Mouse (Mus musculus) thymus, postnatal 0 days (tissue): ENCODE measurements at regions not wholly inside any gene's neighbourhood (a gene's known extent, or its start where the extent isn't known, plus 50 kb on each side); places are given as distances from the start of the nearest gene placed in this dataset.
"Not testable (repeated sequence)": the region's sequence is repeated elsewhere in the genome, so short reads cannot be mapped to it uniquely, and the experiment has no call there.

Source experiments
- DNase-seq: peaks from one replicate; pipeline ENCODE4 v3.0.0-alpha.2; 2015; ENCODE audit warnings: low spot score

- DNase-seq: not testable (repeated sequence)
Measured at GRCm38 (mm10) chr12:119102106-119102505, 135.9 kb upstream of the Abcb5 start.

GRCm38 (mm10) chr12:119099736-119100135 is 133.5 kb upstream of the Abcb5 start:
- no peak for DNase-seq

- DNase-seq: no peak
Measured at GRCm38 (mm10) chr12:119097814-119098213, 131.6 kb upstream of the Abcb5 start.

- no peak for DNase-seq
Measured at GRCm38 (mm10) chr12:119094314-119094713, 128.1 kb upstream of the Abcb5 start.

DNA sequence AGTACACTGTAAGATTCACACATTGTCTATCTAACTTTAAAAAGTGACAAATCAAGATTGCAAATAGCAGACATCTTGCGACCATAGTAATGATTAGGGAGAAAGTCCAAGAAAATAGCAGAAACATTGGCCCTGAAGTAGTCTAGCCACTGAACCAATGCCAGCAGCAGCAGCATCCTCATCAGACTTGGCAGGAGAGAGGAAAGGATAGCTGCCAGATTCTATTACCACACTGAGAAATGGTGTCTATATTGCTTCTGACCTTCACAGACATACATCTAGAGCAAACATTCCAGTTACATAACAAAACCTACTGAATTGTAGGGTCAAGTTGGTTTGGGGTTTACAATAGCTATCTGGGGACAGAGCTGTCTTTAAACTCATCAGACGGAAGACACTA is 127.2 kb upstream of the Abcb5 start:
- DNase-seq: no peak

DNA sequence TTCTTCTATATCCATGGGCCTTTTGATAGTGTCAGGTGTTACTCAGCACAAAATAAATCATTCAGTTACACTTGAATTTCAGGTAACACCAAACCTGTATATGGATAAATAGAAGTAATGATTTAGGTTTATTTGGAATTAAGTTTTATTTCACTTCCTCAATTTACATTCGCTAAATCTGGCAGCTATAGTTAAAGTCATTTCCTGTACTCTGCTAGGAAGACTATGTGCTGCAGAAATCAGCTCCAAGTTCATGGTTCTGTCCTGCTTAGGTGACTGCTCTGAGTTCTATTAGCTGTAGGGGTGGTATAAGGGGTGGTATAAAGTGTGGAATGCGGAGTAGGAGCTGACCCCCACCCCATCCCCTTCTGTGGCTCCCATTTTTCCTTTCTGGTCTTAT is 123.1 kb upstream of the Abcb5 start:
- DNase-seq: no peak

GRCm38 (mm10) chr12:119088666-119089065 is 122.4 kb upstream of the Abcb5 start:
- DNase-seq: no peak

DNA sequence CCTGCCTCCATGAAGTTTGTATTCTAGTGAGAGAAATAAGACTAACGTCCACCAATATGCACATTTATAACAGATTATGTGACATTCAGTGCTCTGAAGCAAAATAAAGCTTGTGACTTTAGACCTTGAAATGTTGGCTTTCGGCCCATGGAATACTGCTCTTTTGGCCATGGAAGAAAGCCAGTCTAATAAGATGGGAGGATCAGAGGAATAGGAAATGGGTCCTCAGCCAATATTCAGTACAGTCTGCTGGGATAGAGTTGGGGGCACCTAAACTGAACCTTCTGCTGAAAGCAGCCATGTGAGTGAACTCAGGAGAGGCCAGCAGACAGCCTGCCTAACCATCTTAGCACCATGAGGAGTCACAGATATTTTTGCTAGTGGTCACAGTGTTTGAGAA is 118.6 kb upstream of the Abcb5 start:
- DNase-seq: no peak

DNA sequence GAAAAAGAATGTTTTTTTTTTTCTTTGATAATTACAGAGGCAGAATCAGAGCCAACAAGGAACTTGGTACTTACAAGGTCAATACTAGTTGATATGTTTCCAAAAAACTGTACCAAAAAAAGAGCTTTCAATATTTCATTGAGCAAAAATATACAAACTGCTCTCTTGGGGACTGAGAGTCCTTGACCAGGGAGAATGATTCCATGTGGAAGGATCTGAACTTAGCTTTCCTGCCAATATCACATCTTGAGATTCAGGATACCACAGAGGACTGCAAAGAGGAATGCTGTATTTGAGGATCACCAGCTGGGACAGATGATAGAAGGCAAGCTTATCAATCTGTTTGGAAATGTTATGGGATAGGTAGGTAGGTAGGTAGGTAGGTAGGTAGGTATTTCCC is 116.6 kb upstream of the Abcb5 start:
- DNase-seq: no peak

- no peak for DNase-seq
Measured at GRCm38 (mm10) chr12:119075825-119076224, 109.6 kb upstream of the Abcb5 start.

DNA sequence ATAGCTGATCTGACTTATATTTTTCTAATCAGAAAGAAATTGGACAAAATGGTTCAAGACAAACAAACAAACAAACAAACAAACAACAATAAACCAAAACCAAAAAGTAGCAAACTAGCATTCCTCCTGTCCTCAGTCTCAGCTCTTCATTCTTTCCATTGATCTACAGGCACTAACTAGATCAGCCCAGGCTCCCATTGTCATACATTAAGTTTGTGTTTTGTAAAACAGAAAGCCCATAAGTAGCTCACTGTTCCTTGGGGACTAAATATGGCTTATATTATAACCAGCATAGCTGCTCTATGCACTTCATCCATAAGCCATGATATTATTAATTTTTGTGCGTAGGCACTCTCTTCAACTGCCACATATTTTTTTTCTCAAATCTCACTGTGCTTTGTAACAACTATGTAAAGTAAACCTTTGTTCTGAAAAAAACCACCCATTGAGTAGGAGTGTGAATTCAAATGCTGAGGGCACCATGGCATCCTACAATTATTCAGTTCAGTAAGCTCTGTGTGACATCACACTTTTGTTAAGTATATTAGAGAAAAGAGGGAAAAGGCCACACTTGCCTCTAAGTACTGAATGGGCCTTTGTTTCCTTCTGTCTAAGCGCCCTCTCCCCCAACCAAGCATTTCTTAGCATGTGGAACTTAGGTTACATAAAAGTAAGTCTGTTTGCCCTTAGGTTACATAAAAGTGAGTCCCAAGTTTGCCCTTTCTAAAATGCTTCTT is 108.7 kb upstream of the Abcb5 start:
- no peak for DNase-seq

GRCm38 (mm10) chr12:119074147-119074546 is 107.9 kb upstream of the Abcb5 start:
- DNase-seq: no peak

- DNase-seq: no peak
Measured at GRCm38 (mm10) chr12:119070963-119071362, 104.7 kb upstream of the Abcb5 start.

GRCm38 (mm10) chr12:119070446-119070845 is 104.2 kb upstream of the Abcb5 start:
- DNase-seq: no peak

DNA sequence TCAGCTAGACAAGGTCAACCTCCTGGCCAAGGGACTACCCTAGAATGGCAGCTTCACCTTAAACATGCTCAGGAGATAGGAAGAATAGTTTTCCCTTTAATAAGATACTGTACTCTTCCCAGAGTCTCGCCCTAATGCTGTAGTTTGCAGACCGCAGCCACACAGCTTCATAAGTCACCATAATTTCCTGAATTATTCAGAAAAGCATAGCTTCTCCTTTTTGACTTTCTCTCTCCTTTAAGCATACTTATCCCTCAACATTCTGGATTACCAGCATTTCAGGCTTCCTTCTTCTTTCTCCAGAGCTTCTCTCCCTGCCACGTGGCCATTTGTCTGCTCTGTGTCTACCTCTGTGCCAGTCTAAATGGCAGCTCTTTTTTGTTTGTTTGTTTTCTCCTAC is 103.5 kb upstream of the Abcb5 start:
- DNase-seq: no peak

DNA sequence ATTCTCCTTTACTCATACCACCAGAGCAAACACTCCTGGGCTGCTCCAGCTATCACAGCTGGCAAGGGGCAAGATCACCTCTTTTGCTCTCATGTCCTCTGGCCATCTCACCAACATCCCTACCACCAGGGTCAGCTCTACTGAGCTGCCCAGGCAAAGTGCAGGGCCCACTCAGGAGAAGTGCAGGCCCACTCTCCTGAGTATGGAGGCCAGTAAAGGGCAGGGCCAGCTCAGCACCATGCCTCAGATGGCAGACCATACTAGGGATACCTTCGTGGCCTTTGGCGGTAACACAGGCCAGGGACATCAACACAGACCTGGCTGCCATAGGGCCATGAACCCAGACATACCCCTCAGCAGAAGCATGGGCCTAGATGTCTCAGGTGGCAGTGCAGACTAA is 101.9 kb upstream of the Abcb5 start:
- no peak for DNase-seq

DNA sequence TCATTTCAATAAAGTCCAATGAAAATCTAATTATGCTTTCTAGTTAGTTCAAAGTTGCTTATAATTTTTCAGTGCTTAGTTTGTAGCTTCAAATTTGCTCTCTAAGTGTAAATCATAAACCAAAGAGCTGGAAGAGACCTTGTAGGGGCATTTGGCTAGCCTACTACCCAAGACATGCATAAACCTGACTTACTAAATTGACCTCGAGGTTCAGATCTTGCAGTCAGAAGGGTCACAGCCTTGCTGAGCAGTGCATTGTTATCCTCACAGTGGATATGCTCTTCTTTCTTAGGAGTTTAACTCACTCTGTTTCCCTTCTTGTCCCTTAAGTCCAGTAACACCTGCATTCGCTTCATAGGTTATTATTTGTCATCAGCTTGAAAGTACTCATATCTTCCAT is 96.7 kb upstream of the Abcb5 start:
- no peak for DNase-seq

GRCm38 (mm10) chr12:119062490-119062889 is 96.3 kb upstream of the Abcb5 start:
- DNase-seq: no peak

GRCm38 (mm10) chr12:119054560-119054959 is 88.3 kb upstream of the Abcb5 start:
- DNase-seq: no peak

GRCm38 (mm10) chr12:119051692-119052379 is 85.6 kb upstream of the Abcb5 start:
- DNase-seq: no peak

GRCm38 (mm10) chr12:119038306-119038705 is 72.1 kb upstream of the Abcb5 start:
- DNase-seq: no peak

DNA sequence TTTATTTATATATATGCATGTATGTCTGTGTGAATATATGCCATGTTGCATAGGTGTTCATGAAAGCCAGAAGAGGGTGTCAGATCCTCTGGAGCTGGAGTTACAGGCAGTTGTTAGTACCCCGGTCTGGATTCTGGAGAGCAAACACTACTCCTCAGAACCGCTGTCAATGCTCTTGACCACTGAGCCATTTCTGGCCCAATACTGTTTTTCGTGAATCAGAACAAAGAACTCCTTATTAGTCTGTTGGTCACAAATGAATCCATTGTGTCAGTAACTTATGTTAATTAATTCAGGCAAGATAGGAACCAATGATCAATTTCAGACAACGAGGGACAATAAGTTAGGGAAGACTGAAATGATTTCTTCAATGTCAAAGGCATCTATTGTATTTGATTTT is 68.6 kb upstream of the Abcb5 start:
- DNase-seq: no peak

GRCm38 (mm10) chr12:119028711-119029110 is 62.5 kb upstream of the Abcb5 start:
- no peak for DNase-seq
